Mouse (Mus musculus): Measurements from ENCODE around the gene Dnaic1. TPM values are rescaled to one million over a fixed set of nuclear protein-coding genes. Genes with fewer than 3 reads are reported as not detected.

Gene Dnaic1
- total RNA-seq, 1 experiment: 1.7 TPM

DNA sequence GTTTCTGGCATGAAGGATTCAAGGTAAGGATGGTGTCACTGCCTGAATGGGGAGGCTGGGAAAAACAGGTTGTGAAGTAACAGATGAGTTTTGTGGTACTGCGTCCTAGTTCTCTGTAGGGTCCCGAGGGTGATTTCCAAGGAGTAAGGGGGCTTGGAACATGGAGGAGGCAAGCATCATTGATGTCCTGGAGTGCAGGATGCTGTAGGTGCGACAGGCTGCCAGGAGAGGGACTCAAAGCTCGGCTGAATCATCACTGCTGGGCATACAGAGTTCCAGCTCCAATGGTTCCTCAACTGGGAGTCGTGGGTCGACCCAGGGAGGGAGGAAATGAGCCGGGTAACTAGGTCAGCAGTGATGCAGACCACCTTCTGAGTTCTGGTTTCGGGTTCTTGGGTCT, 65.6 kb downstream of the Dnaic1 start:
- Histone ChIP-seq H3K4me1 (ENCODE audit: control insufficient read depth in 2 of 2, insufficient read depth in 2 of 2, low read length in 2 of 2, poor library complexity in 1 of 2) (peaks cover 10 to 13% of the 10 kb centered on the region in 2 experiments), H3K27ac (ENCODE audit: insufficient read depth, low read depth, low read length, poor library complexity, severe bottlenecking) (no peak overlapping the region), H3K36me3 (ENCODE audit: control insufficient read depth, insufficient read depth, low read length, poor library complexity, severe bottlenecking) (no peaks in the 10 kb centered on the region), H3K9ac (ENCODE audit: insufficient read depth, low read depth, low read length, poor library complexity, severe bottlenecking) (no peak overlapping the region), H3K4me3 (ENCODE audit: insufficient read depth in 1 of 2, low read depth in 1 of 2, low read length in 2 of 2, poor library complexity in 1 of 2, severe bottlenecking in 1 of 2) (no peak overlapping the region), H3K9me3 (ENCODE audit: control insufficient read depth, insufficient read depth, low read depth, low read length) (no peaks in the 10 kb centered on the region)
- DNase-seq (ENCODE audit: low read depth, low spot score): no peak
- no peak for TF ChIP-seq ZC3H11A (IDR thresholded peaks at IDR 0.05; ENCODE audit: borderline replicate concordance, low read depth, low read length)
- TF ChIP-seq HCFC1 (IDR thresholded peaks at IDR 0.05; ENCODE audit: borderline replicate concordance, insufficient read depth, low read length): no peak
- TF ChIP-seq CHD2 (IDR thresholded peaks at IDR 0.05; ENCODE audit: low read depth, low read length): no peak
- TF ChIP-seq ZNF384 (IDR thresholded peaks at IDR 0.05; ENCODE audit: low read depth, low read length): no peak
- TF ChIP-seq MAFK (IDR thresholded peaks at IDR 0.05; ENCODE audit: insufficient read depth, low read depth, low read length): no peak
- in situ Hi-C loops (cut with MboI; ENCODE audit: low sequenced_read_pairs in 2 of 2, unreplicated experiment in 2 of 2): no loop called here

DNA sequence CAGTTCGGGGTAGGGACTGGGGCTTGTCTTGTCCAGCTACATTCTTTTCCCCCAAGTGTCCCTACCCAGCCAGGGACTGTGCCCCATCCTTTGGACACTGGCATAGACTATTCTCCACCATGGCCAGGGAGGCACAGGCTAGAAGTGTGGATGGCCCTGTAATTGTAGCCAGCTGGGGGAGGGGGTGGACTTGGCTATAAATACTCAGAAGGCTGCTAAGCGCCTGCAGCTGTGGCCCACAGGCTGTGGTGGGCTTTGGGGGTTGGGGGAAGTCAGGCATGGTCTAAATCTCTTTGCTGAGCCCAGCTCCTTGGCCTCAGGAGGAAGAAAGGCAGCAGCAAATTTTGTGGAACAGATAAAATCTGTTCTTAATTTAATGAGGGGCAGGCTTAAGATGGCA, 66.3 kb downstream of the Dnaic1 start:
- in situ Hi-C loops (cut with MboI; ENCODE audit: low sequenced_read_pairs in 2 of 2, unreplicated experiment in 2 of 2): no loop called here
- no peak overlapping the region for H3K27ac ChIP-seq (ENCODE audit: insufficient read depth, low read depth, low read length, poor library complexity, severe bottlenecking)
- no peak overlapping the region for H3K9ac ChIP-seq (ENCODE audit: insufficient read depth, low read depth, low read length, poor library complexity, severe bottlenecking)
- no peak for DNase-seq (ENCODE audit: low read depth, low spot score)
- TF ChIP-seq MAFK (IDR thresholded peaks at IDR 0.05; ENCODE audit: insufficient read depth, low read depth, low read length) (no peak), HCFC1 (IDR thresholded peaks at IDR 0.05; ENCODE audit: borderline replicate concordance, insufficient read depth, low read length) (no peak), ZNF384 (IDR thresholded peaks at IDR 0.05; ENCODE audit: low read depth, low read length) (no peak), ZC3H11A (IDR thresholded peaks at IDR 0.05; ENCODE audit: borderline replicate concordance, low read depth, low read length) (no peak), CHD2 (IDR thresholded peaks at IDR 0.05; ENCODE audit: low read depth, low read length) (no peak)
- H3K4me3 ChIP-seq (ENCODE audit: insufficient read depth in 1 of 2, low read depth in 1 of 2, low read length in 2 of 2, poor library complexity in 1 of 2, severe bottlenecking in 1 of 2): no peak overlapping the region
- H3K9me3 ChIP-seq (ENCODE audit: control insufficient read depth, insufficient read depth, low read depth, low read length): no peaks in the 10 kb centered on the region
- H3K4me1 ChIP-seq (ENCODE audit: control insufficient read depth in 2 of 2, insufficient read depth in 2 of 2, low read length in 2 of 2, poor library complexity in 1 of 2): peaks cover 6 to 8% of the 10 kb centered on the region in 2 experiments
- H3K36me3 ChIP-seq (ENCODE audit: control insufficient read depth, insufficient read depth, low read length, poor library complexity, severe bottlenecking): no peaks in the 10 kb centered on the region

DNA sequence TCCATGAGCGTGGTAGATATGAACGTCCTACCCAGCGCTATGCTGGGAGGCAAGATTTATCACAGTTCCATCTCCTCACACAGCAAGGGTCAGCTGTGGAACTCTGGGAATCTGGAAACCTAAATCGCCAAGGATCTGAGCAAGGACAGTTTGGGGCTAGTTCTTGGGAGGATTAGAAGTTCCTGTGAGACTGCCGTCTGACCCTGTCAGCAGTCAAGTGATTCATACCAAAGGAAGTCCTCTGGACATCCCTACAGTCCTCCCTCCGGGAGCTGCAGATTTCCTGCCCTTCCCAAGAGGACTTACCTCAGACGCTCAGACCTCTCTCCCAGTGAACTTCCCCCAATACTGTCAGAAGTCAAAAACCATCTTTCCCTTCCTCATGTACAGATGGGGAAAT, 66.8 kb downstream of the Dnaic1 start:
- in situ Hi-C loops (cut with MboI; ENCODE audit: low sequenced_read_pairs in 2 of 2, unreplicated experiment in 2 of 2): no loop called here
- no peaks in the 10 kb centered on the region for H3K9me3 ChIP-seq (ENCODE audit: control insufficient read depth, insufficient read depth, low read depth, low read length)
- H3K4me1 ChIP-seq (ENCODE audit: control insufficient read depth in 2 of 2, insufficient read depth in 2 of 2, low read length in 2 of 2, poor library complexity in 1 of 2): peaks cover 4% of the 10 kb centered on the region in 2 experiments
- H3K4me3 ChIP-seq (ENCODE audit: insufficient read depth in 1 of 2, low read depth in 1 of 2, low read length in 2 of 2, poor library complexity in 1 of 2, severe bottlenecking in 1 of 2): no peak overlapping the region
- no peak overlapping the region for H3K27ac ChIP-seq (ENCODE audit: insufficient read depth, low read depth, low read length, poor library complexity, severe bottlenecking)
- H3K36me3 ChIP-seq (ENCODE audit: control insufficient read depth, insufficient read depth, low read length, poor library complexity, severe bottlenecking): no peaks in the 10 kb centered on the region
- H3K9ac ChIP-seq (ENCODE audit: insufficient read depth, low read depth, low read length, poor library complexity, severe bottlenecking): no peak overlapping the region
- no peak for DNase-seq (ENCODE audit: low read depth, low spot score)
- TF ChIP-seq CHD2 (IDR thresholded peaks at IDR 0.05; ENCODE audit: low read depth, low read length) (no peak), ZNF384 (IDR thresholded peaks at IDR 0.05; ENCODE audit: low read depth, low read length) (no peak), ZC3H11A (IDR thresholded peaks at IDR 0.05; ENCODE audit: borderline replicate concordance, low read depth, low read length) (no peak), MAFK (IDR thresholded peaks at IDR 0.05; ENCODE audit: insufficient read depth, low read depth, low read length) (no peak), HCFC1 (IDR thresholded peaks at IDR 0.05; ENCODE audit: borderline replicate concordance, insufficient read depth, low read length) (no peak)

DNA sequence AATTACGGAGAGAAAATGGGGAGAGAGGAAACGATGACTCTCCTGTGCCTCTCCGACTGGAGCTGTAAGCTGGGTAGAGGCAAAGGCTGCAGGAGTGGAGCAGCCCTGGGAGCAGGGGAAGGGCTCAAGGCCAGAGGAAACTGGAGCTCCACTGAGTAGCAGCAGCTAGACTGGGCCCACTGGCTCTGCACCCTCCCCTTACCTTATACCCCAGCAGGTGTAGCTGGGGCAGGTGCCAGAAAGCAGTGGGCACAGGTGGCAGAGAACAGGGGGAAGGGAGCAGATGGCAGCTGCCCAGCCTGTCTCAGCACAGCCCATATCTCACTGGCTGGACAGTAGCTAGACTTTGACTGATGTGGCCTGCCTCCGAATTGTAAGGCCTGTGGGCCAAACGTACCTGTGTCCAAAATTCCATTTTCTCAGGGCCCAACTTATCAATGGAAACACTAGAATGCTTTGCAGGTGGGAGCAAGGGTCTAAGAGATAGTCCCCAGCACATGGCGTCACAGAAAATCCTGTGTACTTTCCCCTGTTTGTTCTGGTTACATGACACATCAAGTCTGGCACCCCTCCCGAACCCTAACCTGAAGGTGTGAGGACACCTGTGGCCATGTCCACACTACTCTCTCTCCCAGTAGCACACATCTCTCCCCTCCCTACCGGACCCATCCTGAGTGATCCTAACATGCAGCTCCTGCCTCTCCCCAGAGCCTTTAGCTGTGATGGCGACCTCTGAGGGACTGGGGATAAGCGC, 67.5 kb downstream of the Dnaic1 start:
- Histone ChIP-seq H3K9me3 (ENCODE audit: control insufficient read depth, insufficient read depth, low read depth, low read length) (no peaks in the 10 kb centered on the region), H3K9ac (ENCODE audit: insufficient read depth, low read depth, low read length, poor library complexity, severe bottlenecking) (no peak overlapping the region), H3K4me1 (ENCODE audit: control insufficient read depth in 2 of 2, insufficient read depth in 2 of 2, low read length in 2 of 2, poor library complexity in 1 of 2) (peaks cover 2% of the 10 kb centered on the region in 2 experiments; a peak in 2 of 4 replicates), H3K4me3 (ENCODE audit: insufficient read depth in 1 of 2, low read depth in 1 of 2, low read length in 2 of 2, poor library complexity in 1 of 2, severe bottlenecking in 1 of 2) (no peak overlapping the region), H3K27ac (ENCODE audit: insufficient read depth, low read depth, low read length, poor library complexity, severe bottlenecking) (no peak overlapping the region), H3K36me3 (ENCODE audit: control insufficient read depth, insufficient read depth, low read length, poor library complexity, severe bottlenecking) (no peaks in the 10 kb centered on the region)
- in situ Hi-C loops (cut with MboI; ENCODE audit: low sequenced_read_pairs in 2 of 2, unreplicated experiment in 2 of 2): no loop called here
- no peak for DNase-seq (ENCODE audit: low read depth, low spot score)
- TF ChIP-seq ZNF384 (IDR thresholded peaks at IDR 0.05; ENCODE audit: low read depth, low read length) (no peak), HCFC1 (IDR thresholded peaks at IDR 0.05; ENCODE audit: borderline replicate concordance, insufficient read depth, low read length) (no peak), ZC3H11A (IDR thresholded peaks at IDR 0.05; ENCODE audit: borderline replicate concordance, low read depth, low read length) (no peak), CHD2 (IDR thresholded peaks at IDR 0.05; ENCODE audit: low read depth, low read length) (no peak), MAFK (IDR thresholded peaks at IDR 0.05; ENCODE audit: insufficient read depth, low read depth, low read length) (no peak)
